Mouse (Mus musculus) cerebellum, adult 2 months (tissue): ENCODE results near the gene Rft1. TPM values are rescaled to one million over a fixed set of nuclear protein-coding genes. Genes with fewer than 3 reads are reported as not detected.

Source experiments
- DNase-seq, 2 experiments: peaks; one replicate each; pipeline ENCODE4 v3.0.0; 2021
- H3K27ac ChIP-seq: fragments of 200-500 bp; 2 replicates; pipeline ENCODE4 v1.5.1; 2012; ENCODE audit warnings: low read length, control low read depth, inconsistent platforms; ENCODE audit not compliant: insufficient read depth
- H3K27me3 ChIP-seq: fragments of 200-500 bp; 2 replicates; pipeline ENCODE4 v1.6.1; 2012; ENCODE audit warnings: inconsistent platforms, mild to moderate bottlenecking, low read length, moderate library complexity; ENCODE audit not compliant: control insufficient read depth, insufficient read depth
- H3K4me1 ChIP-seq: fragments of 200-500 bp; 2 replicates; pipeline ENCODE4 v1.6.1; 2011; ENCODE audit warnings: low read length; ENCODE audit not compliant: control insufficient read depth, insufficient read depth
- H3K4me3 ChIP-seq: fragments of 200-500 bp; replicated peaks from 2 replicates; pipeline ENCODE3; 2011; ENCODE audit warnings: mild to moderate bottlenecking, low read depth, low read length, control low read depth; ENCODE audit not compliant: insufficient read depth
- CTCF ChIP-seq: fragments of 200-500 bp; IDR thresholded peaks from 2 replicates; pipeline ENCODE4 v1.5.1; 2011; ENCODE audit warnings: low read depth, mild to moderate bottlenecking, control low read depth, low read length, moderate library complexity, borderline replicate concordance; ENCODE audit not compliant: insufficient read depth
- POLR2A ChIP-seq: fragments of 200-500 bp; IDR thresholded peaks from 2 replicates; pipeline ENCODE4 v1.6.1; 2011; ENCODE audit warnings: low read length, control low read depth, borderline replicate concordance; ENCODE audit not compliant: insufficient read depth
- WGBS: fragments of 180-500 bp; shearing (Covaris S2); methylation state at CpG from one replicate; pipeline ENCODE4 v1.1.7; 2018; 5-methylcytosine and 5-hydroxymethylcytosine counted together
- polyA plus RNA-seq: library from polyadenylated mRNA; depleted of rRNA; stranded (reverse); fragments of >200 nt; gene quantifications from 2 replicates; pipeline ENCODE4 v1.2.3, GENCODE M21; 2012; rRNA removed

Rft1 gene
- polyA plus RNA-seq, 1 experiment = 12.4 TPM

DNA sequence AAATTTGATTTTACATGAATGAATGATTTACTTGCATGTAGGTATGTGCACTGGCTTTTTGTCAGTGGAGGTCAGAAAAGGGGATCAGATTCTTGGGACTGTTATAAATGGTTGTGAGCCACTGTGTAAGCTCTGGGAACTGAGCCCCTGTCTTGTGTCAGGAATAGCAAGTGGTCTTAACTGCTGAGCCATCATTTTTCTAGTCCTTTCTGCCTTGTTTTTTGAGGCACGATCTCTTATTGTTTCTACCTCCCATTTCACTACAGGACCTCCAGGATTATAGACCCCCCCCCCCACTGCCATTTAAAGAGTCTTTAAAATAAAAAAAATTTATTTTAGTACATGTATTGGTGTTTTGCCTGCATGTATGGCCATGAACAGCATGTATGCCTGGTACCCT is 67.7 kb downstream of the Rft1 start:
- Histone ChIP-seq H3K4me1 (no peaks in the 10 kb centered on the region; the same call in 1 of the 2 replicates), H3K27me3 (no peaks in the 10 kb centered on the region), H3K4me3 (no peak overlapping the region), H3K27ac (no peak overlapping the region)
- DNase-seq = no peak
- WGBS = 74% methylated on average over 1 of the region's 1 CpGs
- no peak for TF ChIP-seq CTCF
- no peak for TF ChIP-seq POLR2A

DNA sequence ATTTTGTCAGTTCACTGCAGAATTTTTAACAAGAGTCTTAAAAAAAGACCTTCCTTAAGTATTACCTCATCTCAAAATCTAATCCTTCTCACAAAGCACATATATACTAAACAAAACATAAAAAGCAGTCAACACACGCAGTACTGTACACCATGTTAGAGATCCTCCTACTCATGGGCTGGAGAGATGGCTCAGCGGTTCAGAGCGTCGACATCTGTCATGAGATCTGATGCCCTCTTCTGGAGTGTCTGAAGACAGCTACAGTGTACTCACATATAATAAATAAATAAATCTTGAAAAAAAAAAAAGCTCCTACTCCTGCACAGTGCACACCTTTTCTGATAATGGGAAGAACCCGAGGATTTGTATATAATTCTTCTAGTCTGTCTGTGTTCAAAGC is 68.2 kb downstream of the Rft1 start:
- no peak for DNase-seq
- Histone ChIP-seq H3K4me3 (no peak overlapping the region), H3K4me1 (no peaks in the 10 kb centered on the region; the same call in 1 of the 2 replicates), H3K27me3 (no peaks in the 10 kb centered on the region), H3K27ac (no peak overlapping the region)
- TF ChIP-seq POLR2A (no peak), CTCF (no peak)
- WGBS = 80% methylated on average over 5 of the region's 5 CpGs

DNA sequence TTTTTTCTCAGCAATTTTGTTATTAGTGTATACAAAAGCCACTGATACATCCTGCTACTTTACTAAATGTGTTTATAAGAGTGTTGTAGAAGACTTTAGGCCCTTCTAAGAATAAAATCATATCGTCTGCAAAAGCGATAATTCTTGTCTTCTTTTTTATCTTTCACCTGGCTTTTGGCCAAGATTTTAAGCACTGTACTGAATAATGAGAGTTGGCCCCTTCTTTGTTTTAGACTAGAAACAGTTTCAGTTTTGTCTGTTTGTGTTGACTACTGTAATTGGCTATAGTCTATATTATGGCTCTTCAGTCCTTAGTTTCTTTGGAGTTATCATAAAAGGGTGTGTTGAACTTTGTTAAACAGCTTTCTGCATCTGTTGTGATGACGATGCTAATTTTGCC is 77.7 kb downstream of the Rft1 start:
- no peak overlapping the region for H3K27ac ChIP-seq
- TF ChIP-seq CTCF = no peak
- TF ChIP-seq POLR2A = no peak
- H3K27me3 ChIP-seq = no peaks in the 10 kb centered on the region
- no peak for DNase-seq
- no peak overlapping the region for H3K4me3 ChIP-seq
- WGBS = 43% methylated on average over 3 of the region's 3 CpGs
- peaks cover 3% of the 10 kb centered on the region; the same call in 1 of the 2 replicates for H3K4me1 ChIP-seq

DNA sequence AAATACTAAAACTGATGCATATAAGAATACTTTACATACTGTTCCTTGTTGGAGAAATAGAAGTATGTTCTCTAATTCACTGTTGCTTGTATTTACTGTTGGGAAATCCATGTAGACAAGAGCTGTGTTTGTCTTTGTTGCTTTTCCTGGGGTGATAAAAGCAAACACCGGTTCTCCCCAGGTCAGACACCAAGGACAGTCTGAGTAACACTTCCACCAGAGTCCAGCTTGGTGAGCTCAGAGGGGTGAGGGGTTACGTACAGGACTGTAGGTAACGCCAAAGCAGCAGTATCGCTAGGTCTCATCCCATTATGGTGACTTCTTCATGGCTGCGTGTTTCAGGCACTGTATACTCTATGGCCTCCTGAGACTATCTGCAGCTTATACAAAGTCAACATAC is 80.5 kb downstream of the Rft1 start:
- Histone ChIP-seq H3K4me1 (peaks cover 3% of the 10 kb centered on the region; the same call in 1 of the 2 replicates), H3K4me3 (no peak overlapping the region), H3K27ac (no peak overlapping the region), H3K27me3 (no peaks in the 10 kb centered on the region)
- TF ChIP-seq CTCF = no peak
- no peak for TF ChIP-seq POLR2A
- no peak for DNase-seq
- 94% methylated on average over 5 of the region's 5 CpGs for WGBS

DNA sequence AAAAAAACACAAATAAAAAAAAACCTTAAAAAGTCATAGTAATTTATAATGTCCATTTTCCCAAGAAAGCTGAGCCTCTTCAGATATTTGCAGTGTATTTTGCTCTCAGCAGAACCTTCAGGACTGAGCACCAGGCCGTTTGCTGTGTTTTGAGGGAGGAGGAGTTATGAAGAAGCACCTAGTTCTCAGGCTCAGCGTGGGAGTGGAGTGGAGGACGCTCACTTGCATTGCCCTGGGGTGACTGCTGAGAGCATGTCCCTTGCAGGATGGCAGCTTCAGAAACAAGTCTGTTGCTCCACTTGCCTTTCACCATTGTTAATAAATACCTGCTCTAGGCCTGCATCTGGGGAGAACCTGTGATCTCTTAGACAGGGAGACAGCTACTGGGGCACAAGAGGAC is 81.7 kb downstream of the Rft1 start:
- H3K4me1 ChIP-seq = peaks cover 3% of the 10 kb centered on the region; the same call in 1 of the 2 replicates
- no peak overlapping the region for H3K4me3 ChIP-seq
- H3K27ac ChIP-seq = no peak overlapping the region
- DNase-seq = no peak
- no peak for TF ChIP-seq CTCF
- TF ChIP-seq POLR2A = no peak
- H3K27me3 ChIP-seq = no peaks in the 10 kb centered on the region
- 82% methylated on average over 3 of the region's 3 CpGs for WGBS

DNA sequence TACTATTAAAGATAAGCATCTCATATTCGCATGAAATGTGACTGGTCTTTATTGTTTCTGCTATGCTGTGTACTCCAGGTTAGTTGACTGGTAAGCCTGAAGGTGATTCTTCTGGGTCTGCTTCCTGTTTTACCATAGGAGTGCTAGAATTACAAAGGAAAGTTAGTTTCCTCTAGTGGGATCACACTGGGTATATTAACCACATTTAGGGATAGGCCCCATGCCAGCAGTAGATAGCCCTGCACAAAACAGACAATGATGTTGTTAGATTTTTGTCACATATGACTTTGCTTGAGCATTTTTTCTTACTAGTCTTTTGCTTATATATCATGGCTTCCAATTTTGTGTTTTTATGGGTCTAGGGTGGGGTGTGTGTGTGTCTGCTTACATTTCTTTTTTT is 82.3 kb downstream of the Rft1 start:
- 98% methylated on average over 1 of the region's 1 CpGs for WGBS
- TF ChIP-seq POLR2A = no peak
- TF ChIP-seq CTCF = no peak
- Histone ChIP-seq H3K4me1 (peaks cover 3% of the 10 kb centered on the region; the same call in 1 of the 2 replicates), H3K27me3 (no peaks in the 10 kb centered on the region), H3K27ac (no peak overlapping the region), H3K4me3 (no peak overlapping the region)
- no peak for DNase-seq

Other genes with a start within 250 kb of the Rft1 start
- 20.6 and 20.8 TPM in 2 replicates for gene Dcp1a, start 174.8 kb upstream of the Rft1 start, polyA plus RNA-seq
- 35.0 and 46.0 TPM in 2 replicates for gene Cacna1d, start 162.9 kb upstream of the Rft1 start, polyA plus RNA-seq
- gene Tkt, start 106.0 kb upstream of the Rft1 start, polyA plus RNA-seq = 181 and 183 TPM in 2 replicates
- gene Prkcd, start 28.1 kb upstream of the Rft1 start, polyA plus RNA-seq = 86.0 and 97.4 TPM in 2 replicates
- gene Sfmbt1, start 60.5 kb downstream of the Rft1 start, polyA plus RNA-seq = 8.9 and 9.7 TPM in 2 replicates
- gene Tmem110, start 171.2 kb downstream of the Rft1 start, polyA plus RNA-seq = 34.3 and 36.5 TPM in 2 replicates
- 1.9 and 2.4 TPM in 2 replicates for gene Mustn1, start 224.8 kb downstream of the Rft1 start, polyA plus RNA-seq
- 0.14 and 0.47 TPM in 2 replicates for gene Itih4, start 232.1 kb downstream of the Rft1 start, polyA plus RNA-seq